Comparison of ENCODE assay signal across 8 mouse cellular contexts in genomic region chr8:124780236-124780635, GRCm38 (mm10). TPM values are rescaled to one million over a fixed set of nuclear protein-coding genes. Genes with fewer than 3 reads are reported as not detected.
DNase-seq lines count a peak whose midpoint lies in the region; ATAC-seq and TF ChIP-seq lines count a peak whose summit lies in the region.

No protein-coding gene starts in this region.

- 4% methylated on average over 7 of the region's 7 CpGs for WGBS in forebrain, postnatal 0 days
- WGBS in hindbrain, postnatal 0 days = 7% methylated on average over 7 of the region's 7 CpGs

- H3K4me2 ChIP-seq in forebrain, postnatal 0 days (ENCODE audit: low read depth) = peak overlapping the region; percentile 17
- peak overlapping the region; percentile 18; the same call in 1 of the 2 replicates for H3K4me2 ChIP-seq in hindbrain, postnatal 0 days (ENCODE audit: low read depth, low read length)

- peak; percentile 24 for DNase-seq in left cerebral cortex, postnatal 4 days
- no peak for DNase-seq in left cerebral cortex, adult 2 months (ENCODE audit: extremely low spot score in 1 of 2, low spot score in 2 of 2)
- DNase-seq in brain, adult 2 months (ENCODE audit: low read depth, low spot score) = peak; percentile 95
- peak; percentile 82 for DNase-seq in forebrain, postnatal 0 days
- DNase-seq in hindbrain, postnatal 0 days (ENCODE audit: low spot score) = peak; percentile 79
- DNase-seq in retina, postnatal 7 days (ENCODE audit: low read depth, low spot score) = peak; percentile 68
- no peak for DNase-seq in thymus, postnatal 25 days
- DNase-seq in layer of hippocampus, postnatal 36 days = no peak

- H3K4me3 ChIP-seq in left cerebral cortex, adult 2 months = no peak overlapping the region
- H3K4me3 ChIP-seq in forebrain, postnatal 0 days (ENCODE audit: low read depth, low read length) = no peak overlapping the region
- no peak overlapping the region for H3K4me3 ChIP-seq in hindbrain, postnatal 0 days (ENCODE audit: low read length)

- H3K9me3 ChIP-seq in forebrain, postnatal 0 days (ENCODE audit: low read length) = no peaks in the 10 kb centered on the region
- H3K9me3 ChIP-seq in hindbrain, postnatal 0 days (ENCODE audit: low read length) = no peaks in the 10 kb centered on the region

- intact Hi-C loops in left cerebral cortex, postnatal 4 days (cut with DNase I) = no loop called here
- intact Hi-C loops in left cerebral cortex, adult 2 months (cut with DNase I) = no loop called here

- no peak for TF ChIP-seq CTCF in left cerebral cortex, adult 2 months (IDR thresholded peaks at IDR 0.05)
- TF ChIP-seq CTCF in forebrain, postnatal 0 days (IDR thresholded peaks at IDR 0.05; ENCODE audit: low read depth) = no peak
- no peak for TF ChIP-seq CTCF in hindbrain, postnatal 0 days (IDR thresholded peaks at IDR 0.05; ENCODE audit: low read depth)

- H3K9ac ChIP-seq in forebrain, postnatal 0 days = no peak overlapping the region
- peak overlapping the region; percentile 24 for H3K9ac ChIP-seq in hindbrain, postnatal 0 days (replicated peaks; ENCODE audit: low read length)

- H3K4me1 ChIP-seq in forebrain, postnatal 0 days (ENCODE audit: insufficient read depth) = peaks cover 14% of the 10 kb centered on the region
- H3K4me1 ChIP-seq in hindbrain, postnatal 0 days (ENCODE audit: insufficient read depth, low read length) = no peaks in the 10 kb centered on the region

- no peak overlapping the region for H3K27ac ChIP-seq in left cerebral cortex, adult 2 months
- peak overlapping the region; percentile 88 for H3K27ac ChIP-seq in forebrain, postnatal 0 days (ENCODE audit: low read depth, low read length)
- H3K27ac ChIP-seq in hindbrain, postnatal 0 days = peak overlapping the region; percentile 57

- no peaks in the 10 kb centered on the region for H3K27me3 ChIP-seq in forebrain, postnatal 0 days (ENCODE audit: insufficient read depth, low read length)
- no peaks in the 10 kb centered on the region for H3K27me3 ChIP-seq in hindbrain, postnatal 0 days (ENCODE audit: insufficient read depth, low read length)

- H3K36me3 ChIP-seq in forebrain, postnatal 0 days (ENCODE audit: insufficient read depth) = no peaks in the 10 kb centered on the region
- H3K36me3 ChIP-seq in hindbrain, postnatal 0 days (ENCODE audit: insufficient read depth, low read length) = no peaks in the 10 kb centered on the region

- ATAC-seq in forebrain, postnatal 0 days = peak; percentile 79
- peak; percentile 81 for ATAC-seq in hindbrain, postnatal 0 days

RNA-seq across cellular contexts. Expression of gene Trim67, which starts 12.7 kb away (rescaled TPM):
- total RNA-seq in left cerebral cortex, postnatal 4 days (2021) = 100 to 1,000 TPM; 251 to 271 TPM
- 1 to 10 TPM; 2.0 to 2.2 TPM for total RNA-seq in left cerebral cortex, adult 2 months (2021)
- 64.2 and 68.3 TPM in 2 replicates for total RNA-seq in forebrain, postnatal 0 days (2014; rRNA removed)
- polyA plus RNA-seq in forebrain, postnatal 0 days (2015; fragmentation: Nextera tagmentation; extraction: Ambion mirVana) = 21.9 and 25.7 TPM in 2 replicates
- total RNA-seq in hindbrain, postnatal 0 days (2014; rRNA removed) = 75.3 and 83.9 TPM in 2 replicates
- polyA plus RNA-seq in hindbrain, postnatal 0 days (2015; fragmentation: Nextera tagmentation; extraction: Ambion mirVana) = 19.2 and 19.5 TPM in 2 replicates
- total RNA-seq in layer of hippocampus, postnatal 36 days (2021) = 1 to 10 TPM; 3.1 to 3.9 TPM

RNA-seq across cellular contexts. Expression of gene Fam89a, which starts 28.6 kb away (rescaled TPM):
- total RNA-seq in left cerebral cortex, postnatal 4 days (2021) = under 1 TPM; 0.28 to 0.44 TPM
- under 1 TPM; 0.77 to 0.87 TPM for total RNA-seq in left cerebral cortex, adult 2 months (2021)
- 0.23 and 0.29 TPM in 2 replicates for total RNA-seq in forebrain, postnatal 0 days (2014; rRNA removed)
- polyA plus RNA-seq in forebrain, postnatal 0 days (2015; fragmentation: Nextera tagmentation; extraction: Ambion mirVana) = 0.15 and 0.28 TPM in 2 replicates
- 0.25 TPM in 1 of 2 replicates, not detected in the other for total RNA-seq in hindbrain, postnatal 0 days (2014; rRNA removed)
- polyA plus RNA-seq in hindbrain, postnatal 0 days (2015; fragmentation: Nextera tagmentation; extraction: Ambion mirVana) = 0.45 and 0.87 TPM in 2 replicates
- under 1 TPM; 0.48 to 0.95 TPM for total RNA-seq in layer of hippocampus, postnatal 36 days (2021)

RNA-seq across cellular contexts. Expression of gene Arv1, which starts 58.3 kb away (rescaled TPM):
- 10 to 100 TPM; 23.3 to 24.7 TPM for total RNA-seq in left cerebral cortex, postnatal 4 days (2021)
- 10 to 100 TPM; 13.0 to 13.9 TPM for total RNA-seq in left cerebral cortex, adult 2 months (2021)
- 9.5 and 17.6 TPM in 2 replicates for total RNA-seq in forebrain, postnatal 0 days (2014; rRNA removed)
- 25.6 and 31.4 TPM in 2 replicates for polyA plus RNA-seq in forebrain, postnatal 0 days (2015; fragmentation: Nextera tagmentation; extraction: Ambion mirVana)
- total RNA-seq in hindbrain, postnatal 0 days (2014; rRNA removed) = 11.1 and 17.5 TPM in 2 replicates
- polyA plus RNA-seq in hindbrain, postnatal 0 days (2015; fragmentation: Nextera tagmentation; extraction: Ambion mirVana) = 31.5 and 33.5 TPM in 2 replicates
- total RNA-seq in layer of hippocampus, postnatal 36 days (2021) = 10 to 100 TPM; 13.7 to 13.8 TPM

RNA-seq across cellular contexts. Expression of gene Ttc13, which starts 58.5 kb away (rescaled TPM):
- 10 to 100 TPM; 72.6 to 73.2 TPM for total RNA-seq in left cerebral cortex, postnatal 4 days (2021)
- 10 to 100 TPM; 41.4 to 42.6 TPM for total RNA-seq in left cerebral cortex, adult 2 months (2021)
- 64.2 and 79.2 TPM in 2 replicates for total RNA-seq in forebrain, postnatal 0 days (2014; rRNA removed)
- polyA plus RNA-seq in forebrain, postnatal 0 days (2015; fragmentation: Nextera tagmentation; extraction: Ambion mirVana) = 50.1 and 56.1 TPM in 2 replicates
- 63.1 and 64.2 TPM in 2 replicates for total RNA-seq in hindbrain, postnatal 0 days (2014; rRNA removed)
- polyA plus RNA-seq in hindbrain, postnatal 0 days (2015; fragmentation: Nextera tagmentation; extraction: Ambion mirVana) = 57.5 and 58.6 TPM in 2 replicates
- total RNA-seq in layer of hippocampus, postnatal 36 days (2021) = 10 to 100 TPM; 45.4 to 53.5 TPM

Comparison
In these comparisons a context has a peak if more than half of its experiments do, and no peak if none do; other contexts are left out.
1. DNase-seq: peak in left cerebral cortex, postnatal 4 days (single experiment), brain, adult 2 months (single experiment), forebrain, postnatal 0 days (single experiment), hindbrain, postnatal 0 days (single experiment) and retina, postnatal 7 days (single experiment); none in left cerebral cortex, adult 2 months (0 of 2), thymus, postnatal 25 days (single experiment) and layer of hippocampus, postnatal 36 days (0 of 2).
2. RNA of gene Trim67, which starts 12.7 kb away (total RNA-seq): 251 to 271 TPM in left cerebral cortex, postnatal 4 days, 75.3 to 83.9 TPM in hindbrain, postnatal 0 days and 64.2 to 68.3 TPM in forebrain, postnatal 0 days; 3.1 to 3.9 TPM in layer of hippocampus, postnatal 36 days and 2.0 to 2.2 TPM in left cerebral cortex, adult 2 months; every median in the first group is over 10 times any median in the second.